Mouse (Mus musculus) liver, embryonic 14.5 days (tissue): ENCODE measurements around the gene Itpk1. TPM values are rescaled to one million over a fixed set of nuclear protein-coding genes. Genes with fewer than 3 reads are reported as not detected.

Experiments
- ATAC-seq: fragments of 200-750 bp; cut with Nextera tagmentation; 2 replicates; pipeline ENCODE4 v1.8.0; 2017; ENCODE audit warnings: moderate number of reproducible peaks, mild to moderate bottlenecking, moderate library complexity; ENCODE audit not compliant: insufficient read depth
- DNase-seq, 3 experiments: peaks; one replicate each; pipeline ENCODE4 v3.0.0-alpha.2; 2012 to 2013; ENCODE audit warnings: low read depth in 3 of 3, low spot score in 3 of 3
- H3K27ac ChIP-seq: fragments of 300-500 bp; sonication (generic); 2 replicates; pipeline ENCODE4 v1.5.1; 2014; ENCODE audit warnings: moderate library complexity, mild to moderate bottlenecking, control low read depth, inconsistent platforms
- H3K27me3 ChIP-seq: fragments of 300-500 bp; sonication (generic); 2 replicates; pipeline ENCODE4 v1.6.1; 2014; ENCODE audit warnings: mild to moderate bottlenecking, low read length, moderate library complexity; ENCODE audit not compliant: control insufficient read depth, insufficient read depth
- H3K36me3 ChIP-seq: fragments of 300-500 bp; sonication (generic); replicated peaks from 2 replicates; pipeline ENCODE4 v1.6.1; 2014; ENCODE audit warnings: low read depth; ENCODE audit not compliant: control insufficient read depth, insufficient read depth
- H3K4me1 ChIP-seq, 2 experiments: fragments of 200-500 bp in 1 of 2; fragments of 300-500 bp in 1 of 2; sonication (generic) in 1 of 2; replicated peaks; 2 replicates each; pipeline ENCODE4 v1.6.1; 2012 to 2014; ENCODE audit warnings: antibody characterized with exemption in 1 of 2, inconsistent platforms in 1 of 2, low read length in 1 of 2; ENCODE audit not compliant: control insufficient read depth in 2 of 2, insufficient read depth in 2 of 2
- H3K4me2 ChIP-seq: fragments of 300-500 bp; sonication (generic); 2 replicates; pipeline ENCODE4 v1.6.1; 2014; ENCODE audit warnings: low read depth, mild to moderate bottlenecking, control low read depth, moderate library complexity
- H3K4me3 ChIP-seq, 2 experiments: fragments of 200-500 bp in 1 of 2; fragments of 300-500 bp in 1 of 2; sonication (generic) in 1 of 2; 2 replicates each; pipeline ENCODE4 v1.5.1; 2012 to 2014; ENCODE audit warnings: low read depth in 2 of 2, low read length in 2 of 2, mild to moderate bottlenecking in 2 of 2, control low read depth in 1 of 2, inconsistent platforms in 1 of 2, moderate library complexity in 1 of 2; ENCODE audit not compliant: insufficient read depth in 1 of 2
- H3K9ac ChIP-seq: fragments of 300-500 bp; sonication (generic); replicated peaks from 2 replicates; pipeline ENCODE4 v1.6.1; 2014; ENCODE audit warnings: mild to moderate bottlenecking, control low read depth, moderate library complexity
- H3K9me3 ChIP-seq: fragments of 300-500 bp; sonication (generic); 2 replicates; pipeline ENCODE4 v1.6.1; 2016; ENCODE audit warnings: low read length, mixed read lengths; ENCODE audit not compliant: control insufficient read depth
- CTCF ChIP-seq: IDR thresholded peaks from 2 replicates; pipeline ENCODE4 v1.5.1; 2016; ENCODE audit warnings: antibody characterized with exemption, low read depth, control low read depth
- EP300 ChIP-seq: IDR thresholded peaks from 2 replicates; pipeline ENCODE4 v1.6.1; 2016; ENCODE audit warnings: antibody characterized with exemption, low read depth
- WGBS: fragments of 180-500 bp; shearing (Covaris S2); extraction: QIAGEN DNeasy Blood & Tissue Kit; methylation state at CpG from one replicate; pipeline ENCODE4 v1.1.7; 2014; ENCODE audit not compliant: insufficient replicate concordance; 5-methylcytosine and 5-hydroxymethylcytosine counted together
- polyA plus RNA-seq, 2 experiments: library from polyadenylated mRNA; depleted of rRNA in 1 of 2; stranded (reverse) in 1 of 2; unstranded in 1 of 2; fragments of >200 nt; fragmentation: Nextera tagmentation in 1 of 2; extraction: Ambion mirVana in 1 of 2; gene quantifications; 2 replicates each; pipeline versions ENCODE4 v1.2.1 to v1.2.3; 2012 to 2014

The Itpk1 gene
- polyA plus RNA-seq, 2 experiments: 2.3 to 2.4 TPM

DNA sequence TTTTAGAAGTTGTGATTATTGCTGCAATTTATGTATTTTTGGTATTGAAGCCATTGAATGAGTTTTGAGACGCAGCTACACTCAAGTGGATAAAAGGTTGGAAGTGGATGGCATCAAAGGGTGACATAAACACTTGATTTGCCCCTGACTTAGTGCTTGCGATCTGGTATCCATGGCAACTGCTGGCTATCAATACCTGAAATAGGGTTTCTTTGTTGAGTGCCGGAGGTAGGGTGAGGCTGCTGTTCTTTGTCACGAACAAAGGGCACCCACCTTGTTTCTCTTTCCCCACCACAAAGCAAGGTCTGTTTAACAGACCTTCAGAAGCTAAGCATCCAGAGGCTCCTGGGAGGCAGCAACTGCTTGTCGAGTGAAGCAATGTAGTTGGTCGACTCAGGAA, 159.6 kb downstream of the Itpk1 start:
- Histone ChIP-seq H3K27me3 (no peaks in the 10 kb centered on the region), H3K27ac (no peak overlapping the region), H3K4me1 (no peaks in the 10 kb centered on the region), H3K36me3 (no peaks in the 10 kb centered on the region), H3K9me3 (no peaks in the 10 kb centered on the region), H3K4me3 (no peak overlapping the region), H3K9ac (no peak overlapping the region), H3K4me2 (no peak overlapping the region)
- DNase-seq (no peak), ATAC-seq (no peak)
- TF ChIP-seq CTCF (no peak), EP300 (no peak)
- WGBS: 48% methylated on average over 6 of the region's 6 CpGs

GRCm38 (mm10) chr12:102541168-102541567, 163.6 kb downstream of the Itpk1 start:
- Histone ChIP-seq H3K4me2 (no peak overlapping the region), H3K9ac (no peak overlapping the region), H3K9me3 (no peaks in the 10 kb centered on the region), H3K27me3 (no peaks in the 10 kb centered on the region), H3K4me1 (no peaks in the 10 kb centered on the region), H3K36me3 (no peaks in the 10 kb centered on the region), H3K27ac (no peak overlapping the region), H3K4me3 (no peak overlapping the region)
- no peak for TF ChIP-seq EP300
- no peak for TF ChIP-seq CTCF
- WGBS: 87% methylated on average over 7 of the region's 7 CpGs
- no peak for DNase-seq
- no peak for ATAC-seq

GRCm38 (mm10) chr12:102540278-102540677, 164.5 kb downstream of the Itpk1 start:
- no peaks in the 10 kb centered on the region for H3K36me3 ChIP-seq
- 55% methylated on average over 8 of the region's 8 CpGs for WGBS

GRCm38 (mm10) chr12:102535796-102536195, 168.9 kb downstream of the Itpk1 start:
- no peak overlapping the region for H3K4me3 ChIP-seq
- ATAC-seq: no peak

More at GRCm38 (mm10) chr12:102540278-102540677, 164.5 kb downstream of the Itpk1 start:
- H3K9ac ChIP-seq: no peak overlapping the region
- no peaks in the 10 kb centered on the region for H3K27me3 ChIP-seq
- no peaks in the 10 kb centered on the region for H3K9me3 ChIP-seq
- no peak overlapping the region for H3K4me3 ChIP-seq
- no peak for ATAC-seq
- TF ChIP-seq CTCF (no peak), EP300 (no peak)
- H3K4me1 ChIP-seq: no peaks in the 10 kb centered on the region
- no peak overlapping the region for H3K4me2 ChIP-seq
- H3K27ac ChIP-seq: no peak overlapping the region
- DNase-seq: no peak

GRCm38 (mm10) chr12:102527989-102528388, 176.7 kb downstream of the Itpk1 start:
- no peaks in the 10 kb centered on the region for H3K36me3 ChIP-seq
- DNase-seq (no peak), ATAC-seq (no peak)
- no peak overlapping the region for H3K9ac ChIP-seq
- no peaks in the 10 kb centered on the region for H3K9me3 ChIP-seq
- H3K27me3 ChIP-seq: no peaks in the 10 kb centered on the region
- WGBS: 36% methylated on average over 5 of the region's 5 CpGs
- no peak overlapping the region for H3K4me3 ChIP-seq
- no peak for TF ChIP-seq EP300
- no peak for TF ChIP-seq CTCF
- no peak overlapping the region for H3K4me2 ChIP-seq
- no peak overlapping the region for H3K27ac ChIP-seq
- peaks cover 0 to 4% of the 10 kb centered on the region in 2 experiments; a peak in 1 of 4 replicates for H3K4me1 ChIP-seq

More at GRCm38 (mm10) chr12:102535796-102536195, 168.9 kb downstream of the Itpk1 start:
- H3K9ac ChIP-seq: no peak overlapping the region
- H3K9me3 ChIP-seq: no peaks in the 10 kb centered on the region
- H3K36me3 ChIP-seq: no peaks in the 10 kb centered on the region
- TF ChIP-seq EP300 (no peak), CTCF (no peak)
- H3K27ac ChIP-seq: no peak overlapping the region
- 62% methylated on average over 1 of the region's 1 CpGs for WGBS
- H3K4me1 ChIP-seq: no peaks in the 10 kb centered on the region
- no peak for DNase-seq
- H3K4me2 ChIP-seq: no peak overlapping the region
- H3K27me3 ChIP-seq: no peaks in the 10 kb centered on the region
